Mouse (Mus musculus) left cerebral cortex, adult 8-10 months (tissue): ENCODE data around the gene Mms22l. TPM values are rescaled to one million over a fixed set of nuclear protein-coding genes. Genes with fewer than 3 reads are reported as not detected.
A peak's percentile ranks its signal among the peaks of the same experiment; 100 is the strongest.
"Not testable (repeated sequence)": the region's sequence is repeated elsewhere in the genome, so short reads cannot be mapped to it uniquely, and the experiment has no call there.

Experiments
- DNase-seq, 2 experiments: peaks; one replicate each; pipeline ENCODE4 v3.0.0; 2022; ENCODE audit warnings: low spot score in 2 of 2
- total RNA-seq, 4 experiments: library from RNA; stranded (reverse); gene quantifications; 2 replicates each; pipeline ENCODE4 v1.2.4; 2022

Gene Mms22l
- 1 to 10 TPM in 3 of 4 experiments, under 1 TPM in 1; 0.95 to 6.0 (median 1.2) TPM for total RNA-seq

- peak; percentile 80 to 86 for DNase-seq
These were observed at the start of gene Mms22l for GRCm38 (mm10) chr4:24496116-24496952. TSS of gene Mms22l (plus strand) at chr4:24496451.

GRCm38 (mm10) chr4:24484046-24484445 lies 12.2 kb upstream of the Mms22l start:
- DNase-seq = not testable (repeated sequence)

- no peak for DNase-seq
These were observed 685 bp downstream of the Mms22l start for GRCm38 (mm10) chr4:24496953-24497319.

GRCm38 (mm10) chr4:24509195-24509594 lies 12.9 kb downstream of the Mms22l start:
- no peak for DNase-seq

GRCm38 (mm10) chr4:24536989-24537388 lies 40.7 kb downstream of the Mms22l start:
- no peak for DNase-seq

GRCm38 (mm10) chr4:24543421-24543820 lies 47.2 kb downstream of the Mms22l start:
- no peak for DNase-seq

GRCm38 (mm10) chr4:24544677-24545151 lies 48.5 kb downstream of the Mms22l start:
- DNase-seq = peak; percentile 40 to 71

- no peak for DNase-seq
These were observed 60.0 kb downstream of the Mms22l start for GRCm38 (mm10) chr4:24556116-24556820.

- DNase-seq = no peak
These were observed 60.9 kb downstream of the Mms22l start for GRCm38 (mm10) chr4:24557149-24557548.

GRCm38 (mm10) chr4:24568026-24568425 lies 71.8 kb downstream of the Mms22l start:
- DNase-seq = no peak

GRCm38 (mm10) chr4:24568989-24569556 lies 72.8 kb downstream of the Mms22l start:
- no peak for DNase-seq

GRCm38 (mm10) chr4:24574276-24574675 lies 78.0 kb downstream of the Mms22l start:
- DNase-seq = peak; percentile 50 to 94

GRCm38 (mm10) chr4:24577594-24577993 lies 81.3 kb downstream of the Mms22l start:
- DNase-seq = no peak

- DNase-seq = no peak
These were observed 86.0 kb downstream of the Mms22l start for GRCm38 (mm10) chr4:24582295-24582694.

- no peak for DNase-seq
These were observed 87.7 kb downstream of the Mms22l start for GRCm38 (mm10) chr4:24583997-24584396.

GRCm38 (mm10) chr4:24594824-24595223 lies 98.6 kb downstream of the Mms22l start:
- no peak for DNase-seq

GRCm38 (mm10) chr4:24596942-24597611 lies 100.8 kb downstream of the Mms22l start:
- no peak for DNase-seq

GRCm38 (mm10) chr4:24598637-24599036 lies 102.4 kb downstream of the Mms22l start:
- DNase-seq = no peak

- DNase-seq = no peak
These were observed 105.5 kb downstream of the Mms22l start for GRCm38 (mm10) chr4:24601711-24602110.

GRCm38 (mm10) chr4:24609085-24609484 lies 112.8 kb downstream of the Mms22l start:
- DNase-seq = no peak

- no peak for DNase-seq
These were observed 113.3 kb downstream of the Mms22l start for GRCm38 (mm10) chr4:24609564-24609963.
